Mouse (Mus musculus) heart, embryonic 11.5 days (tissue): ENCODE measurements around the gene Dtnb. TPM values are rescaled to one million over a fixed set of nuclear protein-coding genes. Genes with fewer than 3 reads are reported as not detected.
A peak's percentile ranks its signal among the peaks of the same experiment; 100 is the strongest.

Source experiments
- ATAC-seq: fragments of 200-750 bp; cut with Nextera tagmentation; replicated peaks from 2 replicates; pipeline ENCODE4 v1.8.0; 2017; ENCODE audit warnings: moderate library complexity; ENCODE audit not compliant: insufficient number of reproducible peaks, low FRiP score, low TSS enrichment
- H3K27ac ChIP-seq: fragments of 300-500 bp; sonication (generic); 2 replicates; pipeline ENCODE4 v1.5.1; 2014; ENCODE audit warnings: mild to moderate bottlenecking, low read depth, low read length
- H3K27me3 ChIP-seq: fragments of 300-500 bp; sonication (generic); 2 replicates; pipeline ENCODE4 v1.6.1; 2014; ENCODE audit warnings: mild to moderate bottlenecking, low read length, mixed read lengths; ENCODE audit not compliant: control insufficient read depth, insufficient read depth
- H3K36me3 ChIP-seq: fragments of 300-500 bp; sonication (generic); 2 replicates; pipeline ENCODE4 v1.6.1; 2014; ENCODE audit warnings: mild to moderate bottlenecking, low read length, moderate library complexity, mixed read lengths; ENCODE audit not compliant: control insufficient read depth, insufficient read depth
- H3K4me1 ChIP-seq: fragments of 300-500 bp; sonication (generic); 2 replicates; pipeline ENCODE4 v1.6.1; 2014; ENCODE audit warnings: low read length; ENCODE audit not compliant: control insufficient read depth, insufficient read depth
- H3K4me2 ChIP-seq: fragments of 300-500 bp; sonication (generic); 2 replicates; pipeline ENCODE4 v1.6.1; 2014; ENCODE audit warnings: mild to moderate bottlenecking, moderate library complexity
- H3K4me3 ChIP-seq: fragments of 300-500 bp; sonication (generic); 2 replicates; pipeline ENCODE4 v1.5.1; 2014; ENCODE audit warnings: low read depth, low read length
- H3K9ac ChIP-seq: fragments of 300-500 bp; sonication (generic); 2 replicates; pipeline ENCODE4 v1.6.1; 2014; ENCODE audit warnings: mild to moderate bottlenecking, low read depth, low read length, moderate library complexity
- H3K9me3 ChIP-seq: fragments of 300-500 bp; sonication (generic); replicated peaks from 2 replicates; pipeline ENCODE4 v1.6.1; 2016; ENCODE audit warnings: low read length; ENCODE audit not compliant: control insufficient read depth
- WGBS: fragments of 180-500 bp; shearing (Covaris S2); extraction: QIAGEN DNeasy Blood & Tissue Kit; methylation state at CpG from one replicate; pipeline ENCODE4 v1.1.7; 2014; ENCODE audit not compliant: insufficient replicate concordance; 5-methylcytosine and 5-hydroxymethylcytosine counted together
- polyA plus RNA-seq: library from polyadenylated mRNA; unstranded; fragments of >200 nt; fragmentation: Nextera tagmentation; extraction: Ambion mirVana; gene quantifications from 2 replicates; pipeline ENCODE4 v1.2.1, GENCODE M21; 2014

Gene Dtnb
- polyA plus RNA-seq, 1 experiment from 2014 or later, result 26.7 TPM

DNA sequence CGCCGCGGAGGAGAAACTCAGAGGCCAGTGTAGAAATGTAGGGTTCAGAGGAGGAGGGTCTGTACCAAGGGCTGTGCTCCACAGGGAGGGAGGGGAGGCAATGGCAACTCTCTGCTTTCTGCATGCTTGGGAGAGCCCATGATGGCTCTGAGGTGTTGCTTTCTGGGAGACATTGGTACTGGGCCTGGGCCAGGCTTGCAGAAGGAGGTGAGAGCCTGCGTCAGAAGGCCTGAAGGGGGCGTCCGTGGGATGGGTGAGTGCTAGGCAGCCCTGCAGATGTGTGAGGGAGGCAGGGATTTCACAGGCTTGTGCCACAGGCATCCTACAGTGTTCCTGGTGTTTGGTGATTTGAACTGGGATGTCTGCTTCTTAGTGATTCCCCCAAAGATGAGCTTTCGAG is 244.9 kb downstream of the Dtnb start:
- H3K36me3 ChIP-seq, result no peaks in the 10 kb centered on the region
- H3K9ac ChIP-seq, result no peak overlapping the region
- peaks cover 25% of the 10 kb centered on the region for H3K4me1 ChIP-seq
- H3K9me3 ChIP-seq, result no peaks in the 10 kb centered on the region
- no peak overlapping the region for H3K4me3 ChIP-seq
- H3K27me3 ChIP-seq, result no peaks in the 10 kb centered on the region
- no peak overlapping the region for H3K4me2 ChIP-seq
- H3K27ac ChIP-seq, result no peak overlapping the region
- no peak for ATAC-seq
- WGBS, result 67% methylated on average over 7 of the region's 7 CpGs

- H3K4me1 ChIP-seq, result peaks cover 23% of the 10 kb centered on the region
- no peak overlapping the region for H3K27ac ChIP-seq
These were observed 245.4 kb downstream of the Dtnb start for GRCm38 (mm10) chr12:3817566-3817965.

DNA sequence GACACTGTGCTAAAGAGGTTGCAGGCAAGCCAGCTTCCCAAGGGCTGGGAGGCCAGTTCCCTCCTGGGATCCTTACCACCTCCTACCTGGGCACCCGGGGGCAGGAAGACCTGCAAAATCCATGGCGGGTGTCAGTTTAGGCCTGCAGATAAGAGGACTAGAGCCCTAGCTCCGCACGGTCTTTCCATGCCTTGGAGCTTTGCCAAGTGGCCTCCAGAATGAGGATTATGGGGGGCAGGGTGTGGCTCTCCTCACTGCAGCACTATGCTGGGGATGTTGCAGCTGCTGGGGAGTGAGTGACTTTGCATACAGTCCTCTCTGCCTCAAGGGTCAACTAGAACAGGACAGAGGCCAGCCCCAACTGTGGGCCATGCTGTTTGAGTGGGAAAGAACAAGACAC is 247.7 kb downstream of the Dtnb start:
- WGBS, result 41% methylated on average over 4 of the region's 4 CpGs
- H3K27me3 ChIP-seq, result no peaks in the 10 kb centered on the region
- H3K4me1 ChIP-seq, result peaks cover 45% of the 10 kb centered on the region
- H3K36me3 ChIP-seq, result no peaks in the 10 kb centered on the region
- H3K9me3 ChIP-seq, result no peaks in the 10 kb centered on the region
- no peak overlapping the region for H3K4me2 ChIP-seq
- H3K4me3 ChIP-seq, result no peak overlapping the region
- ATAC-seq, result no peak
- H3K9ac ChIP-seq, result no peak overlapping the region
- H3K27ac ChIP-seq, result no peak overlapping the region

More at GRCm38 (mm10) chr12:3817566-3817965, 245.4 kb downstream of the Dtnb start:
- Histone ChIP-seq H3K27me3 (no peaks in the 10 kb centered on the region), H3K4me2 (no peak overlapping the region), H3K36me3 (no peaks in the 10 kb centered on the region), H3K9ac (no peak overlapping the region), H3K9me3 (no peaks in the 10 kb centered on the region), H3K4me3 (no peak overlapping the region)
- no peak for ATAC-seq
- 83% methylated on average over 5 of the region's 5 CpGs for WGBS

GRCm38 (mm10) chr12:3823408-3823807 is 251.2 kb downstream of the Dtnb start:
- Histone ChIP-seq H3K27ac (no peak overlapping the region), H3K9me3 (no peaks in the 10 kb centered on the region), H3K4me1 (peaks cover 53% of the 10 kb centered on the region), H3K9ac (no peak overlapping the region), H3K27me3 (no peaks in the 10 kb centered on the region), H3K36me3 (no peaks in the 10 kb centered on the region), H3K4me2 (no peak overlapping the region), H3K4me3 (no peak overlapping the region)
- 58% methylated on average over 5 of the region's 5 CpGs for WGBS
- ATAC-seq, result no peak

DNA sequence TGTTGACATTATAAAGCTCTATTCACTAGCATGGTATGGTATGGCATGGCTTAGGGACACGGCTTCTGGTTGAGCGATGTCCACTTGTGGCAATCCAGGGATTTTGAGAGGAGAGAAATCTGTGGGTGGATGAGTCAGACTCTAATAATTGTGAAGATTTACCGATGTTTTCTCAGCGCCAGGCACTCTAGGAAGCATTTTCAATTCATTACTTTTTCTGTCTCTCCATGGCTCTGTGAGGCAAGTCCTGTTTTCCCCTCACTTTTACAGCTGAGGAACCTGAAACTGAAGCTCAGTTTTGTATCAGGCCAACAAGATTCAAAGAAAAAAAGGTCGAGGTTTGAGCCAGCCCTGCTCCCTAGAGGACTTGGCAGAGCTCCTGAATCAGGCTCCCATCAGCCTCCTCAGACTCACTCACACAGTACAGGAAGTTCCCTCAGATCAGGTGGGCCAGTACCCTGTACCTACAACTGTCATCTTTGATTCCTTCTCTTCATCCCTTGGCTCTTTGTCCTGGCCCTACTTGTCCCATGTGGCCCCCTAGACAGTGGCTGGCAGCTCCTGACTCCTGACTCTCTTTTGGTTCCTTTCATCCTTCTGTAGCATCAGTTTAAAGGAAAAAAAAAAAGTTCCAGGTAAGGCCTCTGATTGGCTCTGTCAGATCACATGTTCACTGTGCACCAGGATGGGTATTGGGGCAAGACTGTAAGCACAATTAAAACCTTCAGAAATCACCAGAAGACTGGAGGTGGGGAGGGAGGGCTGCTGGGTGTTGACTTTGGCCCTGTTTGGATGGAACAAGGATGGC is 252.9 kb downstream of the Dtnb start:
- Histone ChIP-seq H3K4me2 (peak overlapping the region; percentile 20; the same call in 1 of the 2 replicates), H3K9me3 (no peaks in the 10 kb centered on the region), H3K27ac (no peak overlapping the region)

GRCm38 (mm10) chr12:3825714-3826080 is 253.5 kb downstream of the Dtnb start:
- no peak overlapping the region for H3K4me3 ChIP-seq
- H3K36me3 ChIP-seq, result no peaks in the 10 kb centered on the region
- 30% methylated on average over 12 of the region's 12 CpGs for WGBS
- no peak overlapping the region for H3K9ac ChIP-seq
- peaks cover 41% of the 10 kb centered on the region for H3K4me1 ChIP-seq
- no peak overlapping the region for H3K27ac ChIP-seq
- H3K4me2 ChIP-seq, result peak overlapping the region; percentile 20; the same call in 1 of the 2 replicates
- H3K9me3 ChIP-seq, result no peaks in the 10 kb centered on the region
- H3K27me3 ChIP-seq, result no peaks in the 10 kb centered on the region
- 0 out of 2 replicates have a peak, but pooled peaks have one; percentile 32 for ATAC-seq

More for the DNA sequence above, 252.9 kb downstream of the Dtnb start:
- H3K27me3 ChIP-seq, result no peaks in the 10 kb centered on the region
- H3K9ac ChIP-seq, result no peak overlapping the region
- no peak overlapping the region for H3K4me3 ChIP-seq
- no peak for ATAC-seq
- WGBS, result 64% methylated on average over 5 of the region's 5 CpGs
- peaks cover 44% of the 10 kb centered on the region for H3K4me1 ChIP-seq
- H3K36me3 ChIP-seq, result no peaks in the 10 kb centered on the region

DNA sequence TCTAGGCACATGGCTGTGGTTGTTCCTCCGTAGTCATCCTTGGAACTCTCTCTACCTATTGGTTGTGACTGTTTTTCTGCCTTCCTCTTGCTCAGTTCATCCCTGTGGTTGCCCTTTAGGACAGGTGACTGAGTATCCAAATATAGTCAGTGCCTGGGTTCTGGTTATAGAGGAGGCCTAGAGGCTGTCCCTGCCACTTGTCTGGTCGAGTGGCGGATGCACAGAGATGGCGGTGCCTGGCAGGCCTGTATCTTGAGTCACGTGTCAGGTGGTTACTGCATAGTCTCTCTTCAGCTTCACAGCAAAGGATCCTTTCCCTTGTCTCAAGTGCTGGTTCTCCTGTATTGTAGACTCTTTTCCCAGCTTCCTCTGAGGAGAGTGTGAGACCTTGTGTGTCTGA is 255.6 kb downstream of the Dtnb start:
- H3K27me3 ChIP-seq, result no peaks in the 10 kb centered on the region
- WGBS, result 51% methylated on average over 5 of the region's 5 CpGs
- no peak overlapping the region for H3K4me2 ChIP-seq
- H3K9me3 ChIP-seq, result no peaks in the 10 kb centered on the region
- H3K4me1 ChIP-seq, result peaks cover 43% of the 10 kb centered on the region
- H3K27ac ChIP-seq, result no peak overlapping the region
- ATAC-seq, result no peak
- no peak overlapping the region for H3K4me3 ChIP-seq
- no peaks in the 10 kb centered on the region for H3K36me3 ChIP-seq
- no peak overlapping the region for H3K9ac ChIP-seq
